ENCODE assay signal across 11 mouse cellular contexts in genomic region chr7:101466581-101467081, GRCm38 (mm10). TPM values are rescaled to one million over a fixed set of nuclear protein-coding genes. Genes with fewer than 3 reads are reported as not detected.
A peak's percentile ranks its signal among the peaks of the same experiment; 100 is the strongest.
DNase-seq lines count a peak whose midpoint lies in the region; ATAC-seq and TF ChIP-seq lines count a peak whose summit lies in the region.
"Had no signal": no experiment of that assay in that cellular context is flagged by ENCODE, and none has a peak within 500 bp of the region (broad histone marks: within the 10 kb centered on the region; RNA-seq: fewer than 3 reads in every experiment).

No protein-coding gene starts in this region.

- peak overlapping the region; percentile 28 for H3K27ac ChIP-seq in kidney, embryonic 16.5 days (ENCODE audit: low read length)
- H3K27ac ChIP-seq in cerebellum, adult 2 months (ENCODE audit: insufficient read depth, low read length), result no peak overlapping the region
- no peak overlapping the region for H3K27ac ChIP-seq in midbrain, embryonic 13.5 days

- no peak for DNase-seq in kidney, adult 11 months
- DNase-seq in cerebellum, adult 2 months, result no peak
- no peak for DNase-seq in layer of hippocampus, adult 9-10 months (ENCODE audit: low spot score)
- DNase-seq: right cerebral cortex, adult 18-20 months had no signal

- no peaks in the 10 kb centered on the region for H3K9me3 ChIP-seq in kidney, embryonic 16.5 days (ENCODE audit: low read length)
- H3K9me3 ChIP-seq in megakaryocyte, embryonic 14.5 days, result no peaks in the 10 kb centered on the region
- H3K9me3 ChIP-seq in midbrain, embryonic 13.5 days, result no peaks in the 10 kb centered on the region
- H3K9me3 ChIP-seq: lung, embryonic 15.5 days had no signal

- H3K4me3 ChIP-seq in kidney, embryonic 16.5 days (ENCODE audit: low read length), result no peak overlapping the region
- peak overlapping the region; percentile 34 for H3K4me3 ChIP-seq in megakaryocyte, embryonic 14.5 days (replicated peaks)
- H3K4me3 ChIP-seq in cerebellum, adult 2 months (replicated peaks; ENCODE audit: insufficient read depth, low read depth, low read length), result no peak overlapping the region
- no peak overlapping the region for H3K4me3 ChIP-seq in midbrain, embryonic 13.5 days (replicated peaks)
- H3K4me3 ChIP-seq: lung, embryonic 15.5 days had no signal

- TF ChIP-seq CTCF in cerebellum, adult 2 months (IDR thresholded peaks at IDR 0.05; ENCODE audit: borderline replicate concordance, insufficient read depth, low read depth, low read length), result no peak

- no peaks in the 10 kb centered on the region for H3K27me3 ChIP-seq in kidney, embryonic 16.5 days (ENCODE audit: insufficient read depth, low read length)
- H3K27me3 ChIP-seq in megakaryocyte, embryonic 14.5 days (replicated peaks), result peaks cover 69% of the 10 kb centered on the region
- no peaks in the 10 kb centered on the region for H3K27me3 ChIP-seq in cerebellum, adult 2 months (ENCODE audit: control insufficient read depth, insufficient read depth, low read length)
- H3K27me3 ChIP-seq in midbrain, embryonic 13.5 days, result no peaks in the 10 kb centered on the region; the same call in 1 of the 2 replicates
- H3K27me3 ChIP-seq: lung, embryonic 15.5 days had no signal

- no peak overlapping the region for H3K4me2 ChIP-seq in kidney, embryonic 16.5 days (replicated peaks; ENCODE audit: low read depth, low read length)
- H3K4me2 ChIP-seq in midbrain, embryonic 13.5 days (replicated peaks), result no peak overlapping the region
- H3K4me2 ChIP-seq: lung, embryonic 15.5 days had no signal

- ATAC-seq in kidney, embryonic 16.5 days (ENCODE audit: low FRiP score, low TSS enrichment), result peak; percentile 36; the same call in 1 of the 2 replicates
- peak; percentile 87 for ATAC-seq in activated CD4-positive, CD25-positive, alpha-beta regulatory T cell, adult 4 months
- ATAC-seq in hematopoietic stem cell, adult 5-6 weeks (replicated peaks in 1 of 2; ENCODE audit: insufficient read depth in 1 of 2, low FRiP score in 2 of 2, low TSS enrichment in 1 of 2, low read depth in 1 of 2, poor library complexity in 2 of 2, severe bottlenecking in 2 of 2), result peak; percentile 72 to 79
- no peak for ATAC-seq in midbrain, embryonic 13.5 days
- ATAC-seq: hindbrain, embryonic 16.5 days had no signal

- TF ChIP-seq POLR2A in cerebellum, adult 2 months (IDR thresholded peaks at IDR 0.05; ENCODE audit: borderline replicate concordance, insufficient read depth, low read length), result no peak

- H3K4me1 ChIP-seq in kidney, embryonic 16.5 days (ENCODE audit: insufficient read depth, low read length), result peaks cover 44% of the 10 kb centered on the region
- peaks cover 38% of the 10 kb centered on the region for H3K4me1 ChIP-seq in megakaryocyte, embryonic 14.5 days
- H3K4me1 ChIP-seq in cerebellum, adult 2 months (ENCODE audit: control insufficient read depth, insufficient read depth, low read length), result peaks cover 32% of the 10 kb centered on the region
- peaks cover 17% of the 10 kb centered on the region; the same call in 1 of the 2 replicates for H3K4me1 ChIP-seq in midbrain, embryonic 13.5 days (replicated peaks)

- H3K36me3 ChIP-seq in kidney, embryonic 16.5 days (ENCODE audit: insufficient read depth, low read length), result no peaks in the 10 kb centered on the region
- H3K36me3 ChIP-seq in megakaryocyte, embryonic 14.5 days (replicated peaks; ENCODE audit: low read length), result no peaks in the 10 kb centered on the region
- H3K36me3 ChIP-seq in midbrain, embryonic 13.5 days, result no peaks in the 10 kb centered on the region
- H3K36me3 ChIP-seq: lung, embryonic 15.5 days had no signal

- H3K9ac ChIP-seq in kidney, embryonic 16.5 days (replicated peaks; ENCODE audit: low read length), result no peak overlapping the region
- no peak overlapping the region for H3K9ac ChIP-seq in midbrain, embryonic 13.5 days (replicated peaks)
- H3K9ac ChIP-seq: lung, embryonic 15.5 days had no signal

- WGBS in kidney, embryonic 16.5 days, result 83% methylated on average over 6 of the region's 6 CpGs
- WGBS in cerebellum, adult 2 months, result 94% methylated on average over 6 of the region's 6 CpGs
- 91% methylated on average over 6 of the region's 6 CpGs for WGBS in midbrain, embryonic 13.5 days

RNA-seq across cellular contexts. Expression of gene Pde2a, which starts 45.1 kb away (rescaled TPM):
- polyA plus RNA-seq in kidney, embryonic 16.5 days (2015; fragmentation: Nextera tagmentation; extraction: Ambion mirVana), result 31.6 and 46.5 TPM in 2 replicates
- 10 to 100 TPM; 13.4 to 18.5 TPM for polyA plus RNA-seq in activated CD4-positive, CD25-positive, alpha-beta regulatory T cell, adult 4 months (2017; shearing (Covaris generic))
- total RNA-seq in hematopoietic stem cell, adult 5-6 weeks (2017), result 2.4 TPM in 1 of 2 replicates, not detected in the other
- polyA plus RNA-seq in megakaryocyte, embryonic 14.5 days (2012; ENCODE audit: insufficient read depth, low replicate concordance), result 0.54 and 0.63 TPM in 2 replicates
- 26.6 and 29.6 TPM in 2 replicates for polyA plus RNA-seq in cerebellum, adult 2 months (2012; rRNA removed)
- polyA plus RNA-seq in midbrain, embryonic 13.5 days (2015; fragmentation: Nextera tagmentation; extraction: Ambion mirVana), result 16.6 and 18.9 TPM in 2 replicates

RNA-seq across cellular contexts. Expression of gene Gm45837, which starts 55.9 kb away (rescaled TPM):
- 9.9 TPM in 1 of 2 replicates, not detected in the other for polyA plus RNA-seq in kidney, embryonic 16.5 days (2015; fragmentation: Nextera tagmentation; extraction: Ambion mirVana)
- polyA plus RNA-seq in activated CD4-positive, CD25-positive, alpha-beta regulatory T cell, adult 4 months (2017; shearing (Covaris generic)), result 10 to 100 TPM; 15.9 to 22.1 TPM
- total RNA-seq in hematopoietic stem cell, adult 5-6 weeks (2017), result 12.1 and 21.0 TPM in 2 replicates
- 1.4 TPM in 1 of 2 replicates, not detected in the other for polyA plus RNA-seq in megakaryocyte, embryonic 14.5 days (2012; ENCODE audit: insufficient read depth, low replicate concordance)
- polyA plus RNA-seq in cerebellum, adult 2 months (2012; rRNA removed), result 0.52 and 1.2 TPM in 2 replicates
- polyA plus RNA-seq in midbrain, embryonic 13.5 days (2015; fragmentation: Nextera tagmentation; extraction: Ambion mirVana), result not detected in 2 replicates
